Mouse (Mus musculus): ENCODE results near the gene Tomm20.

- TF ChIP-seq EP300 (optimal IDR thresholded peaks at IDR 0.05) (no peak), CTCF (IDR thresholded peaks at IDR 0.05; ENCODE audit: low read depth) (peak; percentile 73)
Measured at GRCm38 (mm10) chr8:126885554-126886485, 59.8 kb downstream of the Tomm20 start.
